Mouse (Mus musculus) B cell, adult 2 months (primary cell): Measurements from ENCODE around the gene Nars2.
A peak's percentile ranks its signal among the peaks of the same experiment; 100 is the strongest.

Experiments used
- DNase-seq, 2 experiments: peaks; one replicate each; pipeline ENCODE4 v3.0.0; 2022

Gene Nars2

GRCm38 (mm10) chr7:97074974-97075373, 123.7 kb downstream of the Nars2 start:
- DNase-seq = no peak

- DNase-seq = no peak
These were observed 125.7 kb downstream of the Nars2 start for GRCm38 (mm10) chr7:97076977-97077376.

DNA sequence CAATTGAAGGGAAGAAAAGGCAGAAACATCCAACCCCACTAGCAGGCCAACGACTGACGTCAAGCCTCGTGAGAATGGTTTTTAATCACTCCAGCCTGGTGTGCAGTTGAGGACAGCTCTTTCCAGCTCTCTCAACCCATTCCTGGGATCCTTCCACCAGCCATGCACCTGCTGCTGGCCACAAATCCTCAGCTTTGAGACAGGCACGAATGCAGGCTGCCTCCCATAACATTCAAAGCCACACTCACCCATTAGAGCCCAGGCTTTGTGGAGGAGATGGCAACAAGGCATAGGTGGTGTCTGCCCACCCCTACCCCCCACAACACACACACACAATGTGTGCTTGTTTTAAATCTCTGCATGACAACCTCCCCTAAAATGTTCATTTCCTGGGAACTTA, 127.4 kb downstream of the Nars2 start:
- no peak for DNase-seq

DNA sequence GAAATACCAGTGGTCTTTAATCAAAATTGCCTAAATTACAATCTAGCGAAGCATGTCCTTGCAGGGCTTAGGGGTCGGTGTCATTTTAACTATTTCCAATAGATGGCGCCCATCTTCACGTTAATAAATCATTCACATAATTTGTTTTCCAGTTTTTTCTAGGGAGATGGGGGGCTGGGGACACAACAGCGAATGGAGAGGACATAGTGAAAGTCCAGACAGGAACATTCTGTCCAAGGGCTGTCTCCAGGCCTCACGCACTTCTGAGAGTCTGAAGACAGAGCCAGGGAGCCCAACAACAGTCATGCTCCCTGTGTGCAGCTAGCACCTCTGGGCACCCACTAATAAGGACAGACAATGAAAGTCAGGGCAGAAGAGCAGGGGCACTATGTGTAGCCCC, 127.8 kb downstream of the Nars2 start:
- peak; percentile 10 to 32 for DNase-seq

GRCm38 (mm10) chr7:97079651-97080365, 128.5 kb downstream of the Nars2 start:
- no peak for DNase-seq

DNA sequence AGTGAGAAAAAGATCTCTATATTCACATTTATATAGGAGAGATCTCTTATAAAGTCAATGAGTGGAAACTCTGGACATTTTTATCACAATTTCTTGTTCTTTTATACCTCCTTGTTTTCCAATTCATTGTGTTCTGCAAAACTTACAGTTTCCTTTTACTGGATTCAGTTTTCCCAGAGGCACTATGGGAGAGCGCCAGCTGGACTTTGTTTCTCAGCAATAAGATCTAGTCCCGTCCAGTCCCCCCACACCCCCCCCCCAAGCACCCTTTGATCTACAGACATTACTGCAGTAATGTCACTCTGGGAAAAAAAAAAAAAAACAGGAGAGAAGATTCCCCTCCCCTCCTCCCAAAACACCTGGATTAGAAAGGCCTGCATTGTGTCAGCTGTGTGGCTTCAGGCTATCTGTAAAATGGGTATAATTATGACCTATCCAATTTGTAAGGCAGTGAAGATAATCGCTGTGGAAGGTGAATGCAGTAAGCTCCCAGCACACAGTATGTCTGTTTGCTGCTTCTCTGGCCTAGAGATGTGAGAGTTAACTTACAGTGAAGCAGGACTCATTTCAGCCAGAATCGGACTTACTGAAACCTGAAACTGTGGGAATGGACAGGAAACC, 129.4 kb downstream of the Nars2 start:
- DNase-seq = no peak

- peak; percentile 61 to 67 for DNase-seq
These were observed 130.1 kb downstream of the Nars2 start, which contains the start of gene Gab2 for GRCm38 (mm10) chr7:97081242-97081958. TSS of gene Gab2 (plus strand) at chr7:97081586.

DNA sequence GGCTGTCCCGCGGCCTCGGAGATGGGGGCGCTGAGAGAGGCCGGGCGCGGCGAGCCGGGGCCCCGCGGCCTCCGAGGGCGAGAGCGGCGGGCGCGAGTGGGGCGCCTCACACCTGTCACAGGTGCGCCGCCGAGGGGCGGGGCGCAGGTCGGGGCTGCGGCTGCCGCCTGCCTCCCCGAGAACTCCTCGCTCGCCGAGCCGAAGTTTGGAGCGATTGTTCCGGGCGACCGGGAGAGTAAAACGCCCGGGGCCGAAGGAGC, 130.6 kb downstream of the Nars2 start:
- DNase-seq = no peak

DNA sequence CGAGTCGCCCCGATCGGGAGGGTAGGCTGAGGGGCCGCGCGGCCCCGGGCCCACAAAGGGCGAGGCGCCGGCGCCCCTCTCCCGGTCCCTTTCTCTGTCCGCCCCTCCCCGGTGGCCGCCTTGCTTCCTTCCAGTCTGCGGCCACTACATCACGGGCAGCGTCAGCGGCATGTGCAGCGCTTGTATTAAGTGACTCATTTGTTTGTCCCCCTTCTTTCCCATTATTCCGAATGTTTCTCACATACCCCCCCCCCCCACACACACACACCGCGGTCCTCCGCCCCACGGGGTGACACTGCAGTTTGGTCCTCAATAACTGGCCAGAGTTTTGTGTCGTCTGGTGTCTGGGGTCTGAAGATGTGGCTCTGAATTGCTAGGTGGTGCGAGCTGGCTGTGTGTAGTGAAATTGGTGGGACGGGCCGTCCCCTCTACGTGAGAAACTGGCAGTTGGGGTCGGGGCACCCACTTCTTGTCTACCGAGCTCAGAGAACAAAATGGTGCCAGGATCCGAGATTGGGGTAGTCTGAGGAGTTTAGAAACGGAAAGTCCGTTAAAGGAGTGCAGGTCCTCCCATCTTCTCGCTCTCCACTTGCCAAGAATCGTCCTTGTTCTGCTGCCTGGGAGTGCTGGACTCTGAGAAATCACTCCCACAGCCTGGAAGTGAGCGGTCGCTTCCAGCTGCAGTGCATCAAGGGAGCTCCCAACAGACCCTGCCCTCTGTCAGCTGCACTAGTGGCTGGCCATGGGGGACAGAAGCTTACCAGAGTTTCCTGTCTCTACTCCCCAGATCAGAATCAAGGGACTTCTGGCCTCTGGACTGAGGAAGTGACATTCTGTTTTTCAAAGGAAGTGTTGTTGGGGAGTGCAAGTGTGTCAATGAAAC, 131.2 kb downstream of the Nars2 start:
- DNase-seq = peak; percentile 18 to 33

DNA sequence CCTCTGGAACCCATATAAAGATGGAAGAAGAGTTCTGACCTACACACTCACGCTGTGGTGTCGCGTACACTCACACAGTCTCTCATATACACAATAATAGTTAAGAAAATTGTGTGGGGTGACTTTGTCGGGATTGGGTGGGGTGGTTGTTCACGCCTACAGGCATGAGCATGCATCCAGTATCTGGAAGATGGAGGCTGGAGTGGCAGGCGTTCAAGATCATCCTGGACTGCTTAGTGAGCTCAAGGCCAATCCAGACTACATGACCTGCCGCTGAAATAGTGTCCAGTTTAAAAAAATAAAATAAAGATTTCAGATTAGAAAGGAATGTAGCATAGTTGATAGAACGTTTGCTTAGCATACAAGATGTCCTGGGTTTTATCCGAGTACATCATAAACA, 132.3 kb downstream of the Nars2 start:
- DNase-seq = no peak

DNA sequence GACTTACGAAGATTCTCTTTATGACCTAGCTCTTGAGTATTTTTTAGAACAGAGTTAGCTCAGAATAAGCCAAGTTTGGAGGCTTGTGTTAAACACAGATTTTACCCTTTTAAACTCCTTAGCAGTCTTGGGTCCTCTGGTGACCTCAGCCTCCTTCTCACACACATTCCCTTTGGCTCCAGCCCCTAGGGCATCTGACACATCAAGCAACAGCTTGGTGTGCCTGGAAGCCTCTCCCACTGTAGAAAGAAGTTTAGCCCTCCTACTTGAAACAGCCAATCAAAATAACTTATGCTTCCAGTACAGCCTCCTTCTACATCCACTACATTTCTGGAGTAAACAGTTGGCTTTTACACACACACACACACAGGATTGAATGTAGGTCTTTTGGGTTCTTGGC, 132.9 kb downstream of the Nars2 start:
- no peak for DNase-seq

GRCm38 (mm10) chr7:97085291-97085690, 134.0 kb downstream of the Nars2 start:
- peak; percentile 45 to 53 for DNase-seq

DNA sequence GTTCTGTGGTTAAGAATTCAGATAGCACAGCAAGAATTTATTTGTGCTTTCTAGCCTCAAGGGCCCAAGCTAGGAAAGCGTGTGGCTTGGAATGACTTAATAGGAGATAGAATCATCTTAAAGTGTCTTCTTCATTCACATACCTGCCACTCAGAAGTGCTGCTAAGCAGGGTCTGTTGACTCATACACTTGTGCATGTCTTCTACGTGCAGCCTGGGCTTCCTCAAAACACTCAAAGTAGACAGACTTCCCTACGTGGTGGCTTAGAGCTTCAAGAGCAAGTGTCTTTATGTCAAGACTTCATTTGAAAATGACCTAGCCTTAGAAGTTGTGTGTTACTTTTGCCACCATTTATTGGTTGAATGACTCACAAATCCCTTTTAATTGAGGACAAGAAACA, 142.9 kb downstream of the Nars2 start:
- DNase-seq = no peak

DNA sequence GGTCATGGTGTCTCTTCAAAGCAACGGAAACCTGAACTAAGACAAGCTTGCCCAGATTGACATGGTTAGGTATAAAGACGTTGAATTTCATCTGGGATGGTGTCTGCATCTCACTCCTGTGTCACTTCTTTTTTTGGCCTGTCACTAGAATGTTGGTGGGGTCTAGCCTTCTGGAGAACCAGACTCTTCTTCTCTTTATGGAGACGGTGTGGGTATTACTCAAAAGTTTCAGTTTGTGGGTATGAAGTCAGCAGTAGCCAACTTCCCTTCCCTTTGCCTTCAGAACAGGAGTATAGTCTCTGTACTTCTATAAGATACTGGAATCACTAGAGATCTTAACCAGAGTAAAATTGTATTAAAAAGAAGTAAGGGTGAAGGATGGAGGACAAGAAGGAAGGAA, 156.8 kb downstream of the Nars2 start:
- DNase-seq = no peak
